Mouse (Mus musculus): Measurements from ENCODE around the gene Pitx1.

GRCm38 (mm10) chr13:55810947-55811346 lies 25.0 kb downstream of the Pitx1 start:
- TF ChIP-seq TAL1 (IDR thresholded peaks at IDR 0.05; ENCODE audit: low read length) (no peak), GATA1 (IDR thresholded peaks at IDR 0.05; ENCODE audit: low read length) (no peak)
